Mouse (Mus musculus) forebrain, embryonic 16.5 days (tissue): ENCODE data around the gene Pakap. TPM values are rescaled to one million over a fixed set of nuclear protein-coding genes. Genes with fewer than 3 reads are reported as not detected.

Experiments
- ATAC-seq: fragments of 200-750 bp; cut with Nextera tagmentation; 2 replicates; pipeline ENCODE4 v1.8.0; 2017; ENCODE audit warnings: mild to moderate bottlenecking, moderate library complexity
- H3K27ac ChIP-seq: fragments of 300-500 bp; sonication (generic); 2 replicates; pipeline ENCODE4 v1.5.1; 2014; ENCODE audit warnings: low read length, control low read depth
- H3K27me3 ChIP-seq: fragments of 300-500 bp; sonication (generic); replicated peaks from 2 replicates; pipeline ENCODE4 v1.6.1; 2014; ENCODE audit warnings: low read length; ENCODE audit not compliant: control insufficient read depth, insufficient read depth
- H3K36me3 ChIP-seq: fragments of 300-500 bp; sonication (generic); 2 replicates; pipeline ENCODE4 v1.6.1; 2014; ENCODE audit not compliant: control insufficient read depth, insufficient read depth
- H3K4me1 ChIP-seq: fragments of 300-500 bp; sonication (generic); replicated peaks from 2 replicates; pipeline ENCODE4 v1.6.1; 2014; ENCODE audit warnings: low read length; ENCODE audit not compliant: control insufficient read depth, insufficient read depth
- H3K4me2 ChIP-seq: fragments of 300-500 bp; sonication (generic); 2 replicates; pipeline ENCODE4 v1.6.1; 2014; ENCODE audit warnings: mild to moderate bottlenecking, low read length, control low read depth
- H3K4me3 ChIP-seq: fragments of 300-500 bp; sonication (generic); replicated peaks from 2 replicates; pipeline ENCODE4 v1.5.1; 2014; ENCODE audit warnings: mild to moderate bottlenecking, low read length, control low read depth
- H3K9ac ChIP-seq: fragments of 300-500 bp; sonication (generic); replicated peaks from 2 replicates; pipeline ENCODE4 v1.6.1; 2014; ENCODE audit warnings: low read depth, low read length, control low read depth
- H3K9me3 ChIP-seq: fragments of 300-500 bp; sonication (generic); 2 replicates; pipeline ENCODE4 v1.6.1; 2016; ENCODE audit warnings: low read length; ENCODE audit not compliant: control insufficient read depth
- WGBS: fragments of 180-500 bp; shearing (Covaris S2); extraction: QIAGEN DNeasy Blood & Tissue Kit; methylation state at CpG from one replicate; pipeline ENCODE4 v1.1.7; 2014; 5-methylcytosine and 5-hydroxymethylcytosine counted together
- polyA plus RNA-seq: library from polyadenylated mRNA; unstranded; fragments of >200 nt; fragmentation: Nextera tagmentation; extraction: Ambion mirVana; gene quantifications from 2 replicates; pipeline ENCODE4 v1.2.1, GENCODE M21; 2015

Pakap gene
- polyA plus RNA-seq, 1 experiment from 2014 or later: 6.4 TPM

- H3K4me3 ChIP-seq: no peak overlapping the region
- 5% methylated on average over 20 of the region's 20 CpGs for WGBS
- H3K4me2 ChIP-seq: 0 out of 2 replicates have a peak overlapping the region, but pooled peaks have one; percentile 6
- H3K36me3 ChIP-seq: no peaks in the 10 kb centered on the region
- H3K4me1 ChIP-seq: peaks cover 20% of the 10 kb centered on the region
- 0 out of 2 replicates have a peak, but pooled peaks cover 4% of the 10 kb centered on the region for H3K27me3 ChIP-seq
- H3K9ac ChIP-seq: no peak overlapping the region
- no peak overlapping the region for H3K27ac ChIP-seq
- H3K9me3 ChIP-seq: no peaks in the 10 kb centered on the region
- ATAC-seq: peak; percentile 14; the same call in 1 of the 2 replicates
Measured at GRCm38 (mm10) chr4:57780833-57781641, 213.1 kb downstream of the Pakap start.

- Histone ChIP-seq H3K27ac (no peak overlapping the region), H3K27me3 (0 out of 2 replicates have a peak, but pooled peaks cover 4% of the 10 kb centered on the region)
- WGBS: under 1% methylated on average over 26 of the region's 26 CpGs
Measured at GRCm38 (mm10) chr4:57781994-57782393, 214.0 kb downstream of the Pakap start.

GRCm38 (mm10) chr4:57782549-57783390, 214.8 kb downstream of the Pakap start:
- H3K27ac ChIP-seq: no peak overlapping the region
- H3K9ac ChIP-seq: peak overlapping the region; percentile 46
- no peaks in the 10 kb centered on the region for H3K36me3 ChIP-seq
- H3K27me3 ChIP-seq: 0 out of 2 replicates have a peak, but pooled peaks cover 4% of the 10 kb centered on the region
- peaks cover 20% of the 10 kb centered on the region for H3K4me1 ChIP-seq
- ATAC-seq: peak; percentile 27
- peak overlapping the region; percentile 70 for H3K4me2 ChIP-seq
- peak overlapping the region; percentile 51 for H3K4me3 ChIP-seq
- H3K9me3 ChIP-seq: no peaks in the 10 kb centered on the region
- 3% methylated on average over 32 of the region's 33 CpGs for WGBS

More at GRCm38 (mm10) chr4:57781994-57782393, 214.0 kb downstream of the Pakap start:
- Histone ChIP-seq H3K4me1 (peaks cover 20% of the 10 kb centered on the region), H3K4me3 (peak overlapping the region; percentile 51), H3K9me3 (no peaks in the 10 kb centered on the region), H3K4me2 (peak overlapping the region; percentile 70), H3K9ac (peak overlapping the region; percentile 42), H3K36me3 (no peaks in the 10 kb centered on the region)
- peak; percentile 87 for ATAC-seq

GRCm38 (mm10) chr4:57783391-57783770, 215.4 kb downstream of the Pakap start:
- no peak overlapping the region for H3K9ac ChIP-seq
- no peak overlapping the region for H3K27ac ChIP-seq
- 40% methylated on average over 9 of the region's 9 CpGs for WGBS
- peaks cover 20% of the 10 kb centered on the region for H3K4me1 ChIP-seq
- peak overlapping the region; percentile 51 for H3K4me3 ChIP-seq
- 0 out of 2 replicates have a peak, but pooled peaks cover 4% of the 10 kb centered on the region for H3K27me3 ChIP-seq
- peak overlapping the region; percentile 70 for H3K4me2 ChIP-seq
- no peaks in the 10 kb centered on the region for H3K36me3 ChIP-seq
- H3K9me3 ChIP-seq: no peaks in the 10 kb centered on the region
- ATAC-seq: no peak

- Histone ChIP-seq H3K9ac (no peak overlapping the region), H3K9me3 (no peaks in the 10 kb centered on the region), H3K4me2 (no peak overlapping the region), H3K4me1 (peaks cover 20% of the 10 kb centered on the region), H3K27ac (no peak overlapping the region), H3K36me3 (no peaks in the 10 kb centered on the region), H3K4me3 (no peak overlapping the region), H3K27me3 (0 out of 2 replicates have a peak, but pooled peaks cover 4% of the 10 kb centered on the region)
- ATAC-seq: no peak
- WGBS: 69% methylated on average over 11 of the region's 11 CpGs
Measured at GRCm38 (mm10) chr4:57783853-57784600, 216.0 kb downstream of the Pakap start.

GRCm38 (mm10) chr4:57788709-57789108, 220.7 kb downstream of the Pakap start:
- Histone ChIP-seq H3K36me3 (no peaks in the 10 kb centered on the region), H3K4me3 (no peak overlapping the region), H3K4me2 (no peak overlapping the region), H3K27me3 (no peaks in the 10 kb centered on the region), H3K27ac (no peak overlapping the region), H3K9me3 (no peaks in the 10 kb centered on the region), H3K9ac (no peak overlapping the region), H3K4me1 (peaks cover 3% of the 10 kb centered on the region)
- no peak for ATAC-seq
- 57% methylated on average over 5 of the region's 5 CpGs for WGBS

GRCm38 (mm10) chr4:57789118-57789517, 221.1 kb downstream of the Pakap start:
- no peaks in the 10 kb centered on the region for H3K9me3 ChIP-seq
- no peak for ATAC-seq

GRCm38 (mm10) chr4:57793989-57794388, 226.0 kb downstream of the Pakap start:
- 66% methylated on average over 8 of the region's 8 CpGs for WGBS

More at GRCm38 (mm10) chr4:57789118-57789517, 221.1 kb downstream of the Pakap start:
- Histone ChIP-seq H3K36me3 (no peaks in the 10 kb centered on the region), H3K4me3 (no peak overlapping the region), H3K9ac (no peak overlapping the region), H3K27me3 (no peaks in the 10 kb centered on the region), H3K4me2 (no peak overlapping the region), H3K4me1 (no peaks in the 10 kb centered on the region), H3K27ac (no peak overlapping the region)

More at GRCm38 (mm10) chr4:57793989-57794388, 226.0 kb downstream of the Pakap start:
- H3K36me3 ChIP-seq: no peaks in the 10 kb centered on the region
- no peaks in the 10 kb centered on the region for H3K27me3 ChIP-seq
- no peaks in the 10 kb centered on the region for H3K4me1 ChIP-seq
- no peaks in the 10 kb centered on the region for H3K9me3 ChIP-seq
- no peak overlapping the region for H3K4me2 ChIP-seq
- no peak for ATAC-seq
- H3K9ac ChIP-seq: no peak overlapping the region
- H3K27ac ChIP-seq: no peak overlapping the region
- no peak overlapping the region for H3K4me3 ChIP-seq
